Mouse (Mus musculus): Measurements from ENCODE around the gene Upk3bl. TPM values are rescaled to one million over a fixed set of nuclear protein-coding genes. Genes with fewer than 3 reads are reported as not detected.

Upk3bl gene
- polyA plus RNA-seq (2016; fragmentation: Nextera tagmentation; extraction: Ambion mirVana) = 0.40 and 0.50 TPM in 2 replicates

DNA sequence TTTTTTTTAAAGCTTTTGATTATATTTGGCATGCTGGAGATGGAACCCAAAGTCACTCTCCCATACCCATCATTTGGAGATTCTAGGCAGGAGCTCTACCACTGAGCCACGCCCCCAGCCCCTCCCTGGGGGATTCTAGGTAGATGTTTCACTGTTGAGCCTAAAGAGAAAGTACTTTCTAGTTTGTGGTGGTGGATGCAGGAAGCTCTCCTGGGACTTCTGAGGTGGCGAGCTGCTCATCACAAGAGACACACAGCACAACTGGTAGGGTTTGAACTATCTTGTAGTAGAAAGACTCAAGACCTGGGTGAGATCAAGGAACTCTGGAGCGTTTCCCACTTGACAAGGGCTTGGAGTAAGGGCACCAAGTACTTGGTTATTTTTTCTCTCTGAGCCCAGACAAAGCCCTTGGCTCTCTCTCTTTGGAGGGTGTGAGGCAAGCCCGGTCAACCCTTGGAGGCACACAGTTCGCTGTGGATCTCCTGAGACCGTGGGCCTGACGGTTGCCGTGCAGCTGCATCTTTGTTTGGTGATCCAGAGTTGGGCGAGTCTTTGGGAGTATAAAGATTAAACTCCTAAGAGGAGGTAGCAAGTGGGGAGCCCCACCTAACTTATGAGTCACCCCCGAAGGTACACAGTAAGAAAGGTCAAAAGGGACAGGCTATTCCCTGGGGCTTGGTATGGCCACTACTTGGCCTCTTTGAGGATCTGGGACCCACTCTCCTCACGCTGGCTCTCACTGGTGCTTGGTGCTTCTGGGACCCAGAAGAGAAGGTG lies at the start of gene Upk3bl:
Upk3bl (plus strand) TSS at position 192 of the 777 bp plus-strand sequence.
- H3K27ac ChIP-seq (ENCODE audit: poor library complexity, severe bottlenecking) = no peak within 1 kb of the TSS
- no peak within 1 kb of the TSS for H3K9ac ChIP-seq
- H3K36me3 ChIP-seq = no peaks in the 10 kb centered on the region
- H3K9me3 ChIP-seq (replicated peaks) = no peaks in the 10 kb centered on the region
- WGBS = 88% methylated on average over 11 of the region's 11 CpGs
- H3K27me3 ChIP-seq (replicated peaks) = peaks cover 18% of the 10 kb centered on the region
- no peak within 1 kb of the TSS for H3K4me3 ChIP-seq
- H3K4me2 ChIP-seq = no peak within 1 kb of the TSS
- ATAC-seq (ENCODE audit: insufficient number of reproducible peaks, low FRiP score) = no peak
- H3K4me1 ChIP-seq (replicated peaks) = peaks cover 13% of the 10 kb centered on the region

DNA sequence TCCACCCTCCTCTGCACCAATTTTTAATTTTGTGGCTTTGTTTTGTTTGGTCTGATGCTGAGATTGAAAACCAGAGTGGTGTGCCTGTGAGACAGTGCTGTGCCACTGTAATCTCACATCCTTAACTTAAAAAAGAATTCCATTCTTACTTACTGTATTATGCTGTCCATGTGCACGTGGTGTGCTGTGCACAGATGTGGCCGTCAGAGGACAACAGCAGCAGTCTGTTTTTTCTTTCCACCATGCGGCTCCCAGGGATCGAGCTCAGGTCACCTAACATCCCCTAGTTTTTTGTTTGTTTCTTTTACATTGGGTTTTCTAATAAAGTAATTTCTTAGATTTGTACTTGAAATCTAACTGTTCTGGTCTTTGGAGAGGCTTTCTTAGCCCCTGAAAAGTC lies 49.8 kb upstream of the Upk3bl start:
- WGBS = 74% methylated on average over 4 of the region's 4 CpGs
- Histone ChIP-seq H3K4me3 (no peak overlapping the region), H3K27me3 (replicated peaks) (no peaks in the 10 kb centered on the region), H3K9me3 (replicated peaks) (no peaks in the 10 kb centered on the region), H3K36me3 (peaks cover 21% of the 10 kb centered on the region), H3K4me2 (no peak overlapping the region), H3K27ac (ENCODE audit: poor library complexity, severe bottlenecking) (no peak overlapping the region), H3K4me1 (replicated peaks) (peaks cover 37% of the 10 kb centered on the region), H3K9ac (no peak overlapping the region)
- no peak for ATAC-seq (ENCODE audit: insufficient number of reproducible peaks, low FRiP score)

DNA sequence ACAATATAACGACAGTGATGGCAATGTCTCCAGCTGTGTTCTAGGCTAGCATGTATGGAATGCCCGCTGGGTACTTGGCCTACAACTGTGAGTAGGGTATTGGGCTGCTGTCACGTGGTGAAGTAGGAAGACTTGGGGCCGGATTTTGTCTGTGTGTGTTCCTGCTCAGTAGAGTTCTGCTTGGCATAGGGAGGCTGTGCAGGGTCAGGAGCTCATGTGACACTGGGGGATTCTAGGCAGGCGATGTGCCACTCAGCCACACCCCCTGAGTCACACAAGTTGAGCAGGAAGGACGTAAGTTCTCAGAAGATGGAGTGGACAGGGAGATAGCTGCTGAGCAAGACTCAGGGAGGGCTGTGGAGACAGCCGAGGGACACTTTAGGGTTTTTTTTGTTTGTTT lies 46.5 kb upstream of the Upk3bl start:
- Histone ChIP-seq H3K9me3 (replicated peaks) (no peaks in the 10 kb centered on the region), H3K9ac (no peak overlapping the region), H3K4me3 (no peak overlapping the region), H3K4me1 (replicated peaks) (peaks cover 28% of the 10 kb centered on the region), H3K27me3 (replicated peaks) (no peaks in the 10 kb centered on the region), H3K4me2 (no peak overlapping the region), H3K27ac (ENCODE audit: poor library complexity, severe bottlenecking) (no peak overlapping the region), H3K36me3 (peaks cover 33% of the 10 kb centered on the region)
- no peak for ATAC-seq (ENCODE audit: insufficient number of reproducible peaks, low FRiP score)
- 61% methylated on average over 7 of the region's 7 CpGs for WGBS

DNA sequence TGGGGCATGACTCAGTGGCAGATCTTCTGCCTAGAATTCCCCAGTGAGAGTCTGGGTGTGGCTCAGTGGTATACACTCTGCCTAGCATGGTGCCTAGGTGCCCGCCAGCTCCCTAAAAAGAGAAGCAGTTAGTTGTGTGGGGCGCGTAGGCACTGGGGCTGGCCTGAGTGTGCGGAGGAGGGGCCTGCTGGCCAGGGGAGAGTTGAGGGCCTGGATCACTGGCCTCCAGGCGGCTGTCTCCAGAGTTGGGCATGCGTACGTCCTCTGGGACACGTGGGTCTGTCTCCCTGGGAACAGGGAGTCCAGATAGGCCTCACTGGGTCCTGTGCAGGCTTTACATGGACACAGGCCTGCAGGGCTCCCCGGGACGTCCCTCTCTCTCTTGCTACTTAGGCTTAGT lies 39.4 kb upstream of the Upk3bl start:
- Histone ChIP-seq H3K4me1 (replicated peaks) (peaks cover 51% of the 10 kb centered on the region), H3K9ac (0 out of 2 replicates have a peak overlapping the region, but pooled peaks have one; percentile 38), H3K27me3 (replicated peaks) (no peaks in the 10 kb centered on the region), H3K36me3 (peaks cover 44% of the 10 kb centered on the region), H3K4me2 (peak overlapping the region; percentile 36; the same call in 1 of the 2 replicates), H3K4me3 (no peak overlapping the region), H3K9me3 (replicated peaks) (no peaks in the 10 kb centered on the region), H3K27ac (ENCODE audit: poor library complexity, severe bottlenecking) (peak overlapping the region; percentile 72)
- 52% methylated on average over 10 of the region's 10 CpGs for WGBS
- peak; percentile 58 for ATAC-seq (ENCODE audit: insufficient number of reproducible peaks, low FRiP score)

DNA sequence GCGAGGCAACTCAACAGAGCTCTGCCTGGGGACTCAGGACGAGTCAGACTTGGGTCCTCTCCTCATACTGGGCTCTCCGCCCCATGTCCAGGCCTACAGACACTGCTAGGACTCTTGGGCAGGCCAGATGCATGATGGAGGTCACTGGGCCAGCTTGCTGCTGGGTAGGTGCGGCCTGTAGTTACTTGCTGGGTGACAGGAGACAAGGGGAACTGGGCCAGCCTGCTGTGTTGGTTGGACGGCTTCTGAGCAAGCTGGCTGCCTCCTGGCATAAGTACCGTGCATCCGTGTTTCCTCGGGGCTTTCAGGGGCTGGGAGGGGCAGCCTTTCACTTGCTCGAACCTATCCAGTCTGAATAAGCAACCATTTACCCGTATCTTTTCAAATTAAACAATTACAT lies 38.7 kb upstream of the Upk3bl start:
- Histone ChIP-seq H3K4me3 (no peak overlapping the region), H3K4me1 (replicated peaks) (peaks cover 56% of the 10 kb centered on the region), H3K27ac (ENCODE audit: poor library complexity, severe bottlenecking) (peak overlapping the region; percentile 72), H3K4me2 (peak overlapping the region; percentile 36), H3K9me3 (replicated peaks) (no peaks in the 10 kb centered on the region), H3K9ac (0 out of 2 replicates have a peak overlapping the region, but pooled peaks have one; percentile 38), H3K36me3 (peaks cover 38% of the 10 kb centered on the region), H3K27me3 (replicated peaks) (no peaks in the 10 kb centered on the region)
- 76% methylated on average over 10 of the region's 10 CpGs for WGBS
- no peak for ATAC-seq (ENCODE audit: insufficient number of reproducible peaks, low FRiP score)

DNA sequence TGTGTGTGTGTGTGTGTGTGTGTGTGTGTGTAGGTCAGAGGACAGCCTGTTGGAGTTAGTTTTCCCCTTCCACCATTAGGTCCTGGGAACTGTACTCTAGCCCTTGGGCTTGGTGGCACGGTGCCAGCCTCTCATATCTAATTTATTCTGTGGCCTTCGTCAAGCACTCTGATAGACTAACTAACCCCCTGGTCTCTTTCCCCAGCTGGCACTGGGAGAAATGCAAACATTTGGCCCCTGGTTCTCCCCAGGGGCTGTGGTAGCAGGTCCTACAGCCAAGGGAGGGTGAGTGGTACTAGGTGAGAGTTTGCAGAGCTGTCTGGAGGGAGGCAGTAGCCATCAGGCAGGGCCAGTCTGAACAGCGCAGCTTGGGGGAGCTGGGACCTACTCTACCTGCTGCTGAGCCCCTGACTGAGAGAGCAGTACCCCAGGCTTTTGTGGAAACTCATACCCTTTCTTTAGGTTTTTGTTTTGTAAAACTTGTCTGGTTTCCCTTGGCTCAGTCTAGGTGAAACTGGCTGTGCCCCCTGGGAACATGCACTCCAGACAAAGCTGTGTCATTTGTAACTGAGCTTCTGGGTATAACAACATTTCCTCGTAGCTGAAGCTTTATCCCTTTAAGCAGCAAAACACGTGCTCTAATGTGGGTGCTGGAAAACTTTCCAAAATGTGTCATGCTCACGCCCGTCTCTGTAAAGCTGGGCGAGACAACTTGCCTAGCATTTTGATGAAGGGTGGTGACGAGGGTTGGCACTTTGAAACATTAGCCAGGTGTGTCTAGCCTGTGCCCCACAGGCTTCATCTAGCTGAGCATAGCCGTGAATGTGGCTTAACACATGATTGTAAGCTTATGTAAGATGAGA lies 38.0 kb upstream of the Upk3bl start:
- H3K27me3 ChIP-seq (replicated peaks) = no peaks in the 10 kb centered on the region
- ATAC-seq (ENCODE audit: insufficient number of reproducible peaks, low FRiP score) = no peak
- H3K4me2 ChIP-seq = no peak overlapping the region
- H3K27ac ChIP-seq (ENCODE audit: poor library complexity, severe bottlenecking) = peak overlapping the region; percentile 72; the same call in 1 of the 2 replicates
- H3K9me3 ChIP-seq (replicated peaks) = no peaks in the 10 kb centered on the region
- H3K4me3 ChIP-seq = no peak overlapping the region
- H3K9ac ChIP-seq = 0 out of 2 replicates have a peak overlapping the region, but pooled peaks have one; percentile 38
- H3K36me3 ChIP-seq = peaks cover 34% of the 10 kb centered on the region
- WGBS = 60% methylated on average over 10 of the region's 10 CpGs
- H3K4me1 ChIP-seq (replicated peaks) = peaks cover 56% of the 10 kb centered on the region

DNA sequence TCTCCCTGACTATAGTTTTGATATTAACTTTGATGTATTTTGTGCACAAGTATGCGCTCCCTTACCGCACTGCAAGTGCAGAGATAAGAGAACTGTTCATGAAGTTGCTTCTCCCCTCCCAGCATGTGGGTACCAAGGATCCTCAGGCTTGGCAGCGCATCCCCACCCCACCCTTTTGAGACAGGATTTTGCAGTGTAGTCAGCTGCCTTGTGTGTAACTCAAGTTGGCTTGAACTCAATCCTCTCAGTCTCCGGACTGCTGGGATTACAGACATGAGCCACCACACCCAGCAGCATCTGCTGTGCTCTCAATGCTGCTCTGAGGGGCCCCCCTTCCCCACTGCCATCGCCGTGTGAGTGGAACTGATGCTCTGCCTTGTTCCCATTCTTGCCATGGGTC lies 37.0 kb upstream of the Upk3bl start:
- Histone ChIP-seq H3K27ac (ENCODE audit: poor library complexity, severe bottlenecking) (no peak overlapping the region), H3K4me1 (replicated peaks) (peaks cover 56% of the 10 kb centered on the region), H3K9me3 (replicated peaks) (no peaks in the 10 kb centered on the region), H3K27me3 (replicated peaks) (no peaks in the 10 kb centered on the region), H3K36me3 (peaks cover 31% of the 10 kb centered on the region), H3K4me3 (no peak overlapping the region), H3K4me2 (no peak overlapping the region), H3K9ac (no peak overlapping the region)
- 78% methylated on average over 6 of the region's 6 CpGs for WGBS
- ATAC-seq (ENCODE audit: insufficient number of reproducible peaks, low FRiP score) = no peak

DNA sequence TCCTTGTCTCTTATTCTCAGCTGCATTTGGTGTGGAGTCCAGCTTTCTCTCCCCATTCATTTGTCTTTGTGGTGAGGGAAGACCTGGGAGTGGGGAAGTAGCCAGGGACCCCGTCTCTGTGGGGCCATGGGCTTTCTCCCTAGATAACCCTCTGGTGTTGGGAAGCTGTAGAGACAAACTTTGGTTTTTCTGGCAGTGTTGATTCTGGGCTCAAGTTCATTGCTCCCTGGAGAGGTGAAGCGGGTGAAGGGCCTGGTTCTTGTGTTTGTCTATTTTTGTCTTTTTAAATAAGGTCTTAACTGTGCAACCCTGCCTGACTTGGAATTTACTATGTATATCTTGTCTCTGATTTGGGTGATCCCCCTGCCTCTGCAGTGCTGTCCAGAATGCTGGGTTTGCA lies 35.6 kb upstream of the Upk3bl start:
- 70% methylated on average over 2 of the region's 2 CpGs for WGBS

DNA sequence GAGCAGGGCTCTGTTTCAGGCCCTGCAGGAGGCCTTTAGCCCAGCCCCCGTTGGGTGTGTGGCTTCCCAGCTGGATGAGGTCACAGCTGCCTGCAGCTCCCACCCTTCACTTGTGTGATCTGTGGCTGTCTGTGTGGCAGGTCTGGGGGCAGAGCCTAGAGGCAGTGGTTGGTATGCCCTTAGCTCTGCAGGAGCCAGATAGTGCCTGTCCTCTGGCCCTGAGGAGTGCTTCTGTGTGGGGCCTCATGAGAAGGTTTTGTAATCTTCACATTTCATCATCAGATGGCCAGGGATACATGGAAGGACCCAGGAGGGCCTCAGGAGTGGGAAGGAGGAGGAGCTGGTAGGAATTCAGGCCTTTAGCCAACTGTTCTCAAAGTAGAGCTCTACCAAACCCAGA lies 34.4 kb upstream of the Upk3bl start:
- ATAC-seq (ENCODE audit: insufficient number of reproducible peaks, low FRiP score) = peak; percentile 46; the same call in 1 of the 2 replicates
- Histone ChIP-seq H3K9me3 (replicated peaks) (no peaks in the 10 kb centered on the region), H3K4me2 (no peak overlapping the region), H3K36me3 (peaks cover 24% of the 10 kb centered on the region), H3K4me3 (no peak overlapping the region), H3K27me3 (replicated peaks) (no peaks in the 10 kb centered on the region), H3K9ac (no peak overlapping the region), H3K4me1 (replicated peaks) (peaks cover 51% of the 10 kb centered on the region), H3K27ac (ENCODE audit: poor library complexity, severe bottlenecking) (peak overlapping the region; percentile 48; the same call in 1 of the 2 replicates)
- WGBS = 5% methylated on average over 1 of the region's 1 CpGs

More for the DNA sequence above, 35.6 kb upstream of the Upk3bl start:
- H3K9me3 ChIP-seq (replicated peaks) = no peaks in the 10 kb centered on the region
- no peaks in the 10 kb centered on the region for H3K27me3 ChIP-seq (replicated peaks)
- H3K4me1 ChIP-seq (replicated peaks) = peaks cover 56% of the 10 kb centered on the region
- H3K27ac ChIP-seq (ENCODE audit: poor library complexity, severe bottlenecking) = no peak overlapping the region
- no peak overlapping the region for H3K4me3 ChIP-seq
- peaks cover 25% of the 10 kb centered on the region for H3K36me3 ChIP-seq
- no peak for ATAC-seq (ENCODE audit: insufficient number of reproducible peaks, low FRiP score)
- no peak overlapping the region for H3K4me2 ChIP-seq
- H3K9ac ChIP-seq = no peak overlapping the region

DNA sequence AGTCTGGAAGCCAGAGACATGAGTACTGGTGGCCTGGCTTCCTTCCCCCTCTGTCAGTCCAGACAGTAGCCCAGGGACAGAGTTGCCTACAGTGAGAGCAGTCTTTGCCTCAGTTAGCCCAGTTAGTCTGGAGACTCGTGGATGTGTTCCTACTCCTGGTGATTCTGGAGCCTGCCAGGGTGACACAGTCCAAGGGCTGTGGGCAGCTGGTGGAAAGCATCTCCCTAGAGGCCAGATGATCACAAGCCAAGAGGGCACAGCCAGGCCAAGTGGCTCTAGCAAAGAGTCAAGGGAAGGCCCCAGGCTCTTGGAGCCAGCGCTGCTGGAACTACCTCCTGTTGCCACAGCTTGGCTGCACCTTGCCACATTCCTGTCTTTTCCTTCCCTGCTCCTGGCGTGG lies 28.6 kb upstream of the Upk3bl start:
- H3K4me1 ChIP-seq (replicated peaks) = no peaks in the 10 kb centered on the region
- no peak for ATAC-seq (ENCODE audit: insufficient number of reproducible peaks, low FRiP score)
- H3K36me3 ChIP-seq = peaks cover 63% of the 10 kb centered on the region
- no peak overlapping the region for H3K9ac ChIP-seq
- no peak overlapping the region for H3K27ac ChIP-seq (ENCODE audit: poor library complexity, severe bottlenecking)
- no peaks in the 10 kb centered on the region for H3K9me3 ChIP-seq (replicated peaks)
- H3K4me2 ChIP-seq = no peak overlapping the region
- 76% methylated on average over 3 of the region's 3 CpGs for WGBS
- H3K4me3 ChIP-seq = no peak overlapping the region
- H3K27me3 ChIP-seq (replicated peaks) = no peaks in the 10 kb centered on the region

DNA sequence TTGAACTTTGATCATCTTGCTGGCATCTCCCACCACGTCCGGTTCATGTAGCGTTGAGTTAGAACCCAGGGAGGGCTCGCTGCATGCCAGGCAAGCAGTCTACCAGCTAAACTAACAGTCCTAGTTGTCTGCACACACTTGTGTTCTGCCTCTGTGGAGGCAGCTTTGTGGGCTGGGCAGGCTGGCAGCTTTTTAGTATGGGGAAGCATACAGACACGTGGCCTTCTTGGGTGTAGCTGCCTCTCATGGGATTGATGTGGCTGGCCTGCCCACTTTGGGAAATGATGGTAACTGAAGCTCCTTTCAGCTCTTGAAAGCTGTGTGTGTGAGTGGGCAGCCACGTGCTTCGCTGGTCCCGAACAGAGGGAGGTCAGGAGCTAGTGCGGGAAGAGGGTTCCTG lies 27.4 kb upstream of the Upk3bl start:
- H3K27me3 ChIP-seq (replicated peaks) = no peaks in the 10 kb centered on the region
- no peak overlapping the region for H3K4me3 ChIP-seq
- no peaks in the 10 kb centered on the region for H3K9me3 ChIP-seq (replicated peaks)
- H3K4me1 ChIP-seq (replicated peaks) = no peaks in the 10 kb centered on the region
- no peak overlapping the region for H3K9ac ChIP-seq
- no peak overlapping the region for H3K4me2 ChIP-seq
- H3K27ac ChIP-seq (ENCODE audit: poor library complexity, severe bottlenecking) = no peak overlapping the region
- H3K36me3 ChIP-seq = peaks cover 70% of the 10 kb centered on the region
- ATAC-seq (ENCODE audit: insufficient number of reproducible peaks, low FRiP score) = no peak
- 87% methylated on average over 9 of the region's 9 CpGs for WGBS
